Mouse (Mus musculus): ENCODE measurements at regions not wholly inside any gene's neighbourhood (a gene's known extent, or its start where the extent isn't known, plus 50 kb on each side); places are given as distances from the start of the nearest gene placed in this dataset.

GRCm38 (mm10) chr11:19599433-19599832 is 324.7 kb upstream of the Spred2 start:
- no peaks in the 10 kb centered on the region for H3K4me1 ChIP-seq (replicated peaks; ENCODE audit: control insufficient read depth, insufficient read depth, low read length)
- H3K9ac ChIP-seq (replicated peaks; ENCODE audit: low read depth, low read length): no peak overlapping the region
- H3K4me3 ChIP-seq (replicated peaks; ENCODE audit: low read length): no peak overlapping the region
- H3K4me2 ChIP-seq (ENCODE audit: low read length): no peak overlapping the region
- H3K27me3 ChIP-seq (replicated peaks; ENCODE audit: control insufficient read depth, insufficient read depth, low read length): no peaks in the 10 kb centered on the region
- H3K36me3 ChIP-seq (ENCODE audit: control insufficient read depth, insufficient read depth): no peaks in the 10 kb centered on the region
- 76% methylated on average over 9 of the region's 9 CpGs for WGBS
- H3K27ac ChIP-seq (ENCODE audit: low read length): no peak overlapping the region
- no peaks in the 10 kb centered on the region; the same call in 1 of the 2 replicates for H3K9me3 ChIP-seq (ENCODE audit: control insufficient read depth, low read length)
- no peak for ATAC-seq

- no peak for ATAC-seq
- no peaks in the 10 kb centered on the region for H3K4me1 ChIP-seq (replicated peaks; ENCODE audit: control insufficient read depth, insufficient read depth, low read length)
- no peak overlapping the region for H3K4me3 ChIP-seq (replicated peaks; ENCODE audit: low read length)
- no peak overlapping the region for H3K27ac ChIP-seq (ENCODE audit: low read length)
- H3K36me3 ChIP-seq (ENCODE audit: control insufficient read depth, insufficient read depth): no peaks in the 10 kb centered on the region
- H3K27me3 ChIP-seq (replicated peaks; ENCODE audit: control insufficient read depth, insufficient read depth, low read length): no peaks in the 10 kb centered on the region
- WGBS: 78% methylated on average over 15 of the region's 15 CpGs
- H3K9me3 ChIP-seq (ENCODE audit: control insufficient read depth, low read length): no peaks in the 10 kb centered on the region; the same call in 1 of the 2 replicates
- H3K4me2 ChIP-seq (ENCODE audit: low read length): no peak overlapping the region
- H3K9ac ChIP-seq (replicated peaks; ENCODE audit: low read depth, low read length): no peak overlapping the region
Observed at GRCm38 (mm10) chr11:19601216-19601938, 322.8 kb upstream of the Spred2 start.

DNA sequence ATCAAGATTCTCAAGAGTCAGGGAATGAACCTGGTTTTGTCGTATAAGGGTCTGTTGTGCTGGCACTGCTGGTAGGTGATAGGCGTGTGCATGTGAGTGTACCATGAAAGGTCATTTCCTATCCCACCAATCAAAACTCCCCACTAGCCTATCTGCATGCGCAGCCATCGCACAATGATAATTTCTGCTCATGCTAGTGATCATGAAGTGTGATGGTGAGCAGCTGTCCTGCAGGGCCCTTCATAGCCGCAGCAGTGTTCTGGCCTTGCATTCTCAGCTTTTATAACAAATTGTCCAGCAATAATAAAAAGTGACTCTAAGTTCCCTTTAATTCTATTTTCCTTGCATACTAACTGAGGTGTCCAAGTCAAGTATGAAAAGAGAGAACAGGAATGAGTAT is 321.7 kb upstream of the Spred2 start:
- H3K4me3 ChIP-seq (replicated peaks; ENCODE audit: low read length): no peak overlapping the region
- H3K36me3 ChIP-seq (ENCODE audit: control insufficient read depth, insufficient read depth): no peaks in the 10 kb centered on the region
- 99% methylated on average over 5 of the region's 5 CpGs for WGBS
- H3K27me3 ChIP-seq (replicated peaks; ENCODE audit: control insufficient read depth, insufficient read depth, low read length): no peaks in the 10 kb centered on the region
- H3K27ac ChIP-seq (ENCODE audit: low read length): no peak overlapping the region
- no peaks in the 10 kb centered on the region for H3K4me1 ChIP-seq (replicated peaks; ENCODE audit: control insufficient read depth, insufficient read depth, low read length)
- no peaks in the 10 kb centered on the region; the same call in 1 of the 2 replicates for H3K9me3 ChIP-seq (ENCODE audit: control insufficient read depth, low read length)
- no peak overlapping the region for H3K4me2 ChIP-seq (ENCODE audit: low read length)
- H3K9ac ChIP-seq (replicated peaks; ENCODE audit: low read depth, low read length): no peak overlapping the region
- no peak for ATAC-seq

- 52% methylated on average over 4 of the region's 4 CpGs for WGBS
- no peak for ATAC-seq
- no peak overlapping the region for H3K4me3 ChIP-seq (replicated peaks; ENCODE audit: low read length)
- no peaks in the 10 kb centered on the region for H3K9me3 ChIP-seq (ENCODE audit: control insufficient read depth, low read length)
- H3K4me2 ChIP-seq (ENCODE audit: low read length): no peak overlapping the region
- no peaks in the 10 kb centered on the region for H3K36me3 ChIP-seq (ENCODE audit: control insufficient read depth, insufficient read depth)
- H3K9ac ChIP-seq (replicated peaks; ENCODE audit: low read depth, low read length): no peak overlapping the region
- H3K27ac ChIP-seq (ENCODE audit: low read length): no peak overlapping the region
- H3K27me3 ChIP-seq (replicated peaks; ENCODE audit: control insufficient read depth, insufficient read depth, low read length): no peaks in the 10 kb centered on the region
- H3K4me1 ChIP-seq (replicated peaks; ENCODE audit: control insufficient read depth, insufficient read depth, low read length): no peaks in the 10 kb centered on the region
Observed at GRCm38 (mm10) chr11:19605602-19606001, 318.6 kb upstream of the Spred2 start.

DNA sequence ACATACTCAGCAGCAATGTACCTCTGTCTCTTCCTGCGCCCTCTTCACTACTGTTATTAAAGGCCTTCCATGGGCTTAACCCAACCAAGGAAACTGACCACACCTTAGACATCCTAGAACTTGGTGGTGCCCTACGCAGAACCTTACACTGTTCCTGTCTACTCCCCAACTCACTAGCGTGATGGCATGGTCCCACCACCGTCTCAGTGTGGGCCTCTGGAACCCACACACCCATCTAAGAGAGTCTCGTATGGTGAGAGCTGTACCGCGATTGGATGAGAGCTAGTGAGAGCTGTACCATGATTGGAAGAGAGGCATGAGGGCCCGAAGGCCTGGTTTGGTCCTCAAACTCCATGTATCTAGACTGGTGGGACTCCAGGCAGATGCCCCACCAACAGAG is 317.2 kb upstream of the Spred2 start:
- H3K27ac ChIP-seq (ENCODE audit: low read length): no peak overlapping the region
- no peak overlapping the region for H3K4me2 ChIP-seq (ENCODE audit: low read length)
- H3K27me3 ChIP-seq (replicated peaks; ENCODE audit: control insufficient read depth, insufficient read depth, low read length): no peaks in the 10 kb centered on the region
- WGBS: 96% methylated on average over 8 of the region's 8 CpGs
- H3K4me1 ChIP-seq (replicated peaks; ENCODE audit: control insufficient read depth, insufficient read depth, low read length): no peaks in the 10 kb centered on the region
- ATAC-seq: no peak
- H3K36me3 ChIP-seq (ENCODE audit: control insufficient read depth, insufficient read depth): no peaks in the 10 kb centered on the region
- no peak overlapping the region for H3K9ac ChIP-seq (replicated peaks; ENCODE audit: low read depth, low read length)
- no peak overlapping the region for H3K4me3 ChIP-seq (replicated peaks; ENCODE audit: low read length)
- H3K9me3 ChIP-seq (ENCODE audit: control insufficient read depth, low read length): no peaks in the 10 kb centered on the region

DNA sequence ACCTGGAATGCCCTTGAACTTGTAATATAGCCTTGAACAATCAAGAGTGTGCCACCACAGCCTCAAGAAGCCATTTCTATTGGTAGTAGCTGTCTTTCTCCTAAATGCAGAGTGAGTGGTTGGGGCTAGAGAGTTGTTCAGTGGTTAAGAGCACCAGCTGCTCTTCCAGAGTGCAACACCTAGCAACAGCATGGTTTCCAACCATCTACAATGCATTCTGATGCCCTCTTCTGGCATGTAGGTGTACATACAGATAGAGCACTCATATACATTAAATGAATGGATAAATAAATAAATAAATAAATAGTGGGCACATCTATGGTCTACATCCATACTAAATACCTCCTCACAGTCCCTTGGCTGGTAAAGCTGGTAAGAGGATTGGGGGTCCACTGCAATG is 316.2 kb upstream of the Spred2 start:
- no peaks in the 10 kb centered on the region for H3K36me3 ChIP-seq (ENCODE audit: control insufficient read depth, insufficient read depth)
- no peak overlapping the region for H3K27ac ChIP-seq (ENCODE audit: low read length)
- no peaks in the 10 kb centered on the region for H3K4me1 ChIP-seq (replicated peaks; ENCODE audit: control insufficient read depth, insufficient read depth, low read length)
- ATAC-seq: no peak
- no peaks in the 10 kb centered on the region for H3K27me3 ChIP-seq (replicated peaks; ENCODE audit: control insufficient read depth, insufficient read depth, low read length)
- H3K4me2 ChIP-seq (ENCODE audit: low read length): no peak overlapping the region
- no peak overlapping the region for H3K9ac ChIP-seq (replicated peaks; ENCODE audit: low read depth, low read length)
- H3K4me3 ChIP-seq (replicated peaks; ENCODE audit: low read length): no peak overlapping the region
- no peaks in the 10 kb centered on the region for H3K9me3 ChIP-seq (ENCODE audit: control insufficient read depth, low read length)

DNA sequence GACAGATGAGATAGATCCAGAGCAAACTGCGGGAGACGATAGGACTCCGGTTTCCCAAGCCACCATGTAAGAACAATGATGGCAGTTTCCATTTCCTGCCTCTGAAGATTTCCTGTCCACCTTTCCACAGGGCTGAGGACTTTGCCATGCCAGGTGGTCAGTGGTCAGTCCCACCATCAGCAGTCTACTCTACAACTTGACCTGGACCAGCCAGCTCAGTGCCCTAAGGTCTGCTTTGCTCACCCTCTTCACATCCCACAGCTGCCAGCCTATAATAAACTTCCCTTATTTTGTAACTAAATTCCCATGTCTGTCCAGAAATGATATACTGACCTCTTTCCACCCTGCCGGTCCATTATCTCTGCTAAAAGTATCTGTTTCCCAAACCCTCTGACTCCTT is 315.7 kb upstream of the Spred2 start:
- ATAC-seq: no peak
- Histone ChIP-seq H3K4me1 (replicated peaks; ENCODE audit: control insufficient read depth, insufficient read depth, low read length) (no peaks in the 10 kb centered on the region), H3K9me3 (ENCODE audit: control insufficient read depth, low read length) (no peaks in the 10 kb centered on the region), H3K4me2 (ENCODE audit: low read length) (no peak overlapping the region), H3K27me3 (replicated peaks; ENCODE audit: control insufficient read depth, insufficient read depth, low read length) (no peaks in the 10 kb centered on the region), H3K4me3 (replicated peaks; ENCODE audit: low read length) (no peak overlapping the region), H3K9ac (replicated peaks; ENCODE audit: low read depth, low read length) (no peak overlapping the region), H3K36me3 (ENCODE audit: control insufficient read depth, insufficient read depth) (no peaks in the 10 kb centered on the region), H3K27ac (ENCODE audit: low read length) (no peak overlapping the region)
- 87% methylated on average over 4 of the region's 4 CpGs for WGBS

DNA sequence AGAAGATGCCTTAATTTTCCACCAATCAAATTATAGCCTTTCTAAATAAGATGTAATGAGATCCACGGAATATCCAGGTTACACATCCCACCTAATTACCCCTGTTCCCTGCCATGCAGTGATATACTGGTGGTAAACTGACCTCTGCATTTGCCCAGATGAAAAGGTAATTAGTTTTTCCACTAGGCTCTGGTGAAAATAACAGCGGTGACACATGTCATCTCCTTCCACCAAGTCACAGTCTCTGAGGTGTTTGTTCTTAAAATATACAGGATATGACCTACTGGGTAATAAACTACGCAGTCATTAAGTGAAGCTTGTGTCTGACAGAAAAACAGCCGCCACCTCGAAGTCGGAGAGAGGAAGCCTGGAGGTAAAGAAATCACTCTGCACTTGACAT is 313.6 kb upstream of the Spred2 start:
- H3K27ac ChIP-seq (ENCODE audit: low read length): no peak overlapping the region
- no peaks in the 10 kb centered on the region for H3K4me1 ChIP-seq (replicated peaks; ENCODE audit: control insufficient read depth, insufficient read depth, low read length)
- H3K4me3 ChIP-seq (replicated peaks; ENCODE audit: low read length): no peak overlapping the region
- no peak for ATAC-seq
- no peak overlapping the region for H3K4me2 ChIP-seq (ENCODE audit: low read length)
- H3K9me3 ChIP-seq (ENCODE audit: control insufficient read depth, low read length): no peaks in the 10 kb centered on the region
- WGBS: 91% methylated on average over 6 of the region's 6 CpGs
- H3K9ac ChIP-seq (replicated peaks; ENCODE audit: low read depth, low read length): no peak overlapping the region
- H3K27me3 ChIP-seq (replicated peaks; ENCODE audit: control insufficient read depth, insufficient read depth, low read length): no peaks in the 10 kb centered on the region
- no peaks in the 10 kb centered on the region for H3K36me3 ChIP-seq (ENCODE audit: control insufficient read depth, insufficient read depth)

- H3K27me3 ChIP-seq (replicated peaks; ENCODE audit: control insufficient read depth, insufficient read depth, low read length): no peaks in the 10 kb centered on the region
- no peaks in the 10 kb centered on the region for H3K4me1 ChIP-seq (replicated peaks; ENCODE audit: control insufficient read depth, insufficient read depth, low read length)
- no peak overlapping the region for H3K9ac ChIP-seq (replicated peaks; ENCODE audit: low read depth, low read length)
- no peak overlapping the region for H3K4me2 ChIP-seq (ENCODE audit: low read length)
- H3K9me3 ChIP-seq (ENCODE audit: control insufficient read depth, low read length): no peaks in the 10 kb centered on the region
- ATAC-seq: no peak
- H3K27ac ChIP-seq (ENCODE audit: low read length): no peak overlapping the region
- H3K4me3 ChIP-seq (replicated peaks; ENCODE audit: low read length): no peak overlapping the region
- H3K36me3 ChIP-seq (ENCODE audit: control insufficient read depth, insufficient read depth): no peaks in the 10 kb centered on the region
- 91% methylated on average over 4 of the region's 4 CpGs for WGBS
Observed at GRCm38 (mm10) chr11:19611217-19611616, 313.0 kb upstream of the Spred2 start.

- Histone ChIP-seq H3K4me2 (ENCODE audit: low read length) (no peak overlapping the region), H3K27ac (ENCODE audit: low read length) (no peak overlapping the region), H3K9ac (replicated peaks; ENCODE audit: low read depth, low read length) (no peak overlapping the region), H3K4me1 (replicated peaks; ENCODE audit: control insufficient read depth, insufficient read depth, low read length) (no peaks in the 10 kb centered on the region), H3K27me3 (replicated peaks; ENCODE audit: control insufficient read depth, insufficient read depth, low read length) (no peaks in the 10 kb centered on the region), H3K9me3 (ENCODE audit: control insufficient read depth, low read length) (no peaks in the 10 kb centered on the region), H3K36me3 (ENCODE audit: control insufficient read depth, insufficient read depth) (no peaks in the 10 kb centered on the region), H3K4me3 (replicated peaks; ENCODE audit: low read length) (no peak overlapping the region)
- 74% methylated on average over 4 of the region's 4 CpGs for WGBS
- no peak for ATAC-seq
Observed at GRCm38 (mm10) chr11:19616520-19616919, 307.7 kb upstream of the Spred2 start.
